Mouse (Mus musculus) CD4-positive, CD25-positive, alpha-beta regulatory T cell, adult 2 months (primary cell): Measurements from ENCODE around the gene Serpinb6e.

Experiments used
- DNase-seq: peaks from one replicate; pipeline ENCODE4 v3.0.0-alpha.2; 2012; ENCODE audit warnings: low read depth, low spot score

Serpinb6e gene

DNA sequence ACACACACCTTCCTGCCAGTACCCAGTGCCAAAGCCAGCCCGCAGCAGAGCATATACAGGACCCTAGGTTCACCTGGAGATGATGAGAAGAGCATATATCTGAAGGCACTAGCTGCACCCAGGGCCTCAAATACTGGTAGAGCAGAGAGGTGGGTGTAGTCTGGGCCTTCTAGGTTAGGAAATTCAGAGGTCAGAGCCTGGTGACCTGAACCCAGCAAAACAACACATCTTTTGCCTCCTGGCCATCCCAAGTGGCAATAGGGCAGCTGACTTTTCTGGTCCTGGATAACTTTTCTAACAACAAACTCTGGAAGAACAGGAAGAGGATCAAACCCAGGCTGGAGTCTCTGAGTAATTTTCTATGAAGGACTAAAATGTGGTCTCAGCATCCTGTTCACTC lies at the start of gene Serpinb6e:
Gene Serpinb6e (minus strand): TSS at position 101 of the 400 bp plus-strand sequence.
- DNase-seq: no peak

DNA sequence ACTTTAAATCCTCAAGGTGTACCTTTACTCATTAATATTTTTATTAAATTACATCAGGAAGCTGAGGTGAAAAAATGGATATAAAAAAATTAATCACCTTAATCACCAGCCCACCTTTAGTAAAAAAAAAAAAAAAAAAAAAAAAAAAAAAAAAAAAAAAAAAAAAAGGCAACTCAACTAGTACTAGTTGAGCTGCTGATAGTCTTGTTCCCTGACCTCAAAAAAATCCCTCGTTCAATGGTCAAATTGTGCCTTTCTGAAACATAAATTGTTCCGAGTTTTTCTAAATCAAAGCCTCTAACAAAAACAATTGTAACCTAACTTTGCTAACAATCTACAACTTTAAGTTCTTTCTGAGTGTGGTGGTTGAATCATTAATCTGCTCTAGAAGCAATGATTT lies 12.5 kb downstream of the Serpinb6e start:
- DNase-seq: no peak

DNA sequence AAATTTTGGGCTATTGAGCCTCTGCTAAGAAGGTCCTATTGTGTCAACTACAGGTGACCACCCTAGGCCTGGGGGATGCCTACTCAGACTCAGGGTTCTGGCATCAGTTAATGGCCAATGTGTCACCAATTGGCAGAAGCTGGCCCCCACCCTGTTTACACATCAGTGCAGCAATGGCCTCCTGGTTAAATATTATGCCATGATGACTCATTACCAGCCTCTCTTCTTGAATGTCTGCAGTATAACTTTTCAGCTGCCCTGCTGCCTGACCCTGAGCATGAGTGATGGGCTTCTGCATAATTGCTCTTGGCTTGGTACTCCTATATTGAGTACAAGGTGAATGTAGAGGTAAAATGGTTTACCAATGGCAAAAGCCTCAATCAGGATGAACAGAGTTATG lies 19.8 kb downstream of the Serpinb6e start:
- no peak for DNase-seq

DNA sequence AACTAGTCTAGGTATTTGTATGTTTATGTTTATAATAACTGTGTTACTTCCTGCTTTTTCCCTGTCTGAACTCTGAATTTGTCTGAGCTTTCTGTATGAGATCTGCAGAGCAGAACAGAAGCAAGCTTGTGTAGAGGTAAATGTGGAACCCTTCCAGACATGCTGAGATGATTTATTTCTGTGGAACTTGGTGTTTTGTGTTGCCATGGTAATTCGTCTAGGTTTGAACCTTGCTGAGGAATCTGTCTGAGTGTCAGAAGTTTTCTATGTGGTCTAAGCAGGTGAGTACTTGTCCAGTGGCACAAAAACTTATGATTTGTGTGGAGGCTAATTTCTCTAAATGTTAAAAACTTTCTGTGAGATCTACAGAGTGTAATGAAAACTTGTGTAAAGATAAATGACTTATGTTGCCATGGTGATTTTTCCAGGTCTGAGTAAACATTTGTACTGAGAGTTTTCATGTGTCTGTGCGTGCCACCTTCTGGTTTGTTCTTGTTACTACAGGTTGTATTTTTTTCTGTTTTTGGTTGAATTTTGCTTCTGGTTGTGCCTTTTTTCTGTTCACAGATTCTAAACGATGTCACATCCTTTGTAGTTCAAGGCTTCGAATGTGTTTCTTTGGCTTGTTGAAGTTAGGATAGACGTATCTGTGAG lies 21.6 kb downstream of the Serpinb6e start:
- no peak for DNase-seq
